Mouse (Mus musculus) cerebellum, adult 2 months (tissue): Measurements from ENCODE around the gene Gss. TPM values are rescaled to one million over a fixed set of nuclear protein-coding genes. Genes with fewer than 3 reads are reported as not detected.
"Not testable (repeated sequence)": the region's sequence is repeated elsewhere in the genome, so short reads cannot be mapped to it uniquely, and the experiment has no call there.

Source experiments
- DNase-seq, 2 experiments: peaks; one replicate each; pipeline ENCODE4 v3.0.0; 2021
- H3K27ac ChIP-seq: fragments of 200-500 bp; 2 replicates; pipeline ENCODE4 v1.5.1; 2012; ENCODE audit warnings: low read length, control low read depth, inconsistent platforms; ENCODE audit not compliant: insufficient read depth
- H3K27me3 ChIP-seq: fragments of 200-500 bp; 2 replicates; pipeline ENCODE4 v1.6.1; 2012; ENCODE audit warnings: inconsistent platforms, mild to moderate bottlenecking, low read length, moderate library complexity; ENCODE audit not compliant: control insufficient read depth, insufficient read depth
- H3K4me1 ChIP-seq: fragments of 200-500 bp; 2 replicates; pipeline ENCODE4 v1.6.1; 2011; ENCODE audit warnings: low read length; ENCODE audit not compliant: control insufficient read depth, insufficient read depth
- H3K4me3 ChIP-seq: fragments of 200-500 bp; replicated peaks from 2 replicates; pipeline ENCODE3; 2011; ENCODE audit warnings: mild to moderate bottlenecking, low read depth, low read length, control low read depth; ENCODE audit not compliant: insufficient read depth
- CTCF ChIP-seq: fragments of 200-500 bp; IDR thresholded peaks from 2 replicates; pipeline ENCODE4 v1.5.1; 2011; ENCODE audit warnings: low read depth, mild to moderate bottlenecking, control low read depth, low read length, moderate library complexity, borderline replicate concordance; ENCODE audit not compliant: insufficient read depth
- POLR2A ChIP-seq: fragments of 200-500 bp; IDR thresholded peaks from 2 replicates; pipeline ENCODE4 v1.6.1; 2011; ENCODE audit warnings: low read length, control low read depth, borderline replicate concordance; ENCODE audit not compliant: insufficient read depth
- WGBS: fragments of 180-500 bp; shearing (Covaris S2); methylation state at CpG from one replicate; pipeline ENCODE4 v1.1.7; 2018; 5-methylcytosine and 5-hydroxymethylcytosine counted together
- polyA plus RNA-seq: library from polyadenylated mRNA; depleted of rRNA; stranded (reverse); fragments of >200 nt; gene quantifications from 2 replicates; pipeline ENCODE4 v1.2.3, GENCODE M21; 2012

Gene Gss
- polyA plus RNA-seq, 1 experiment, result 25.7 TPM

- DNase-seq, result peak; percentile 78 to 79
- peak; percentile 85 for TF ChIP-seq POLR2A
- no peak for TF ChIP-seq CTCF
- peak overlapping the region; percentile 62 for H3K4me3 ChIP-seq
- no peaks in the 10 kb centered on the region for H3K27me3 ChIP-seq
- whole genome bisulfite sequencing, result 7% methylated on average over 20 of the region's 20 CpGs
- no peak overlapping the region; the same call in 1 of the 2 replicates for H3K27ac ChIP-seq
- peaks cover 4% of the 10 kb centered on the region; the same call in 1 of the 2 replicates for H3K4me1 ChIP-seq
These were observed 20.7 kb upstream of the Gss start for GRCm38 (mm10) chr2:155613326-155613755.

- Histone ChIP-seq H3K4me1 (peaks cover 4% of the 10 kb centered on the region; the same call in 1 of the 2 replicates), H3K27me3 (no peaks in the 10 kb centered on the region), H3K27ac (no peak overlapping the region), H3K4me3 (no peak overlapping the region)
- no peak for DNase-seq
- 93% methylated on average over 9 of the region's 9 CpGs for WGBS
- no peak for TF ChIP-seq POLR2A
- no peak for TF ChIP-seq CTCF
These were observed 19.4 kb upstream of the Gss start for GRCm38 (mm10) chr2:155611834-155612550.

GRCm38 (mm10) chr2:155610978-155611377 is 18.4 kb upstream of the Gss start, which contains the start of gene Myh7b:
TSS of gene Myh7b (plus strand) at chr2:155611212.
- H3K27ac ChIP-seq, result no peak within 1 kb of the TSS
- H3K4me1 ChIP-seq, result peaks cover 10% of the 10 kb centered on the region
- H3K27me3 ChIP-seq, result no peaks in the 10 kb centered on the region
- H3K4me3 ChIP-seq, result no peak within 1 kb of the TSS
- TF ChIP-seq POLR2A (no peak), CTCF (no peak)
- DNase-seq, result no peak
- WGBS, result 40% methylated on average over 4 of the region's 4 CpGs

GRCm38 (mm10) chr2:155606360-155606759 is 13.8 kb upstream of the Gss start:
- Histone ChIP-seq H3K27me3 (no peaks in the 10 kb centered on the region), H3K4me1 (peaks cover 10% of the 10 kb centered on the region; the same call in 1 of the 2 replicates), H3K27ac (no peak overlapping the region), H3K4me3 (no peak overlapping the region)
- TF ChIP-seq POLR2A (no peak), CTCF (0 out of 2 replicates have a peak, but pooled peaks have one; percentile 23)
- WGBS, result 40% methylated on average over 4 of the region's 4 CpGs
- DNase-seq, result peak; percentile 76 to 82

- not testable (repeated sequence) for H3K4me1 ChIP-seq, H3K27me3 ChIP-seq, DNase-seq, H3K27ac ChIP-seq, H3K4me3 ChIP-seq
- 90% methylated on average over 4 of the region's 4 CpGs for WGBS
These were observed 12.6 kb upstream of the Gss start for GRCm38 (mm10) chr2:155605236-155605589.

GRCm38 (mm10) chr2:155604560-155605235 is 12.1 kb upstream of the Gss start:
- WGBS, result 72% methylated on average over 10 of the region's 10 CpGs
- TF ChIP-seq POLR2A (no peak), CTCF (no peak)

GRCm38 (mm10) chr2:155603707-155604106 is 11.1 kb upstream of the Gss start:
- 79% methylated on average over 3 of the region's 3 CpGs for WGBS
- DNase-seq, result no peak
- Histone ChIP-seq H3K27me3 (no peaks in the 10 kb centered on the region), H3K27ac (no peak overlapping the region), H3K4me1 (peaks cover 10% of the 10 kb centered on the region; the same call in 1 of the 2 replicates), H3K4me3 (no peak overlapping the region)
- TF ChIP-seq CTCF (no peak), POLR2A (no peak)

More at GRCm38 (mm10) chr2:155604560-155605235, 12.1 kb upstream of the Gss start:
- no peak for DNase-seq
- Histone ChIP-seq H3K4me3 (no peak overlapping the region), H3K27ac (no peak overlapping the region), H3K27me3 (no peaks in the 10 kb centered on the region), H3K4me1 (peaks cover 10% of the 10 kb centered on the region; the same call in 1 of the 2 replicates)

GRCm38 (mm10) chr2:155595516-155595915 is 2.9 kb upstream of the Gss start:
- TF ChIP-seq POLR2A (no peak), CTCF (no peak)
- 85% methylated on average over 6 of the region's 6 CpGs for WGBS
- Histone ChIP-seq H3K4me1 (no peaks in the 10 kb centered on the region), H3K27ac (no peak overlapping the region), H3K27me3 (no peaks in the 10 kb centered on the region), H3K4me3 (no peak overlapping the region)
- DNase-seq, result no peak
